Mouse (Mus musculus) spleen, adult 2 months (tissue): ENCODE measurements around the gene Tex14.

Experiments
- CTCF ChIP-seq: fragments of 200-500 bp; IDR thresholded peaks from 2 replicates; pipeline ENCODE4 v1.5.1; 2011; ENCODE audit warnings: mild to moderate bottlenecking, inconsistent platforms; ENCODE audit not compliant: insufficient read depth, insufficient read length, insufficient replicate concordance; ENCODE audit errors: extremely low read depth
- POLR2A ChIP-seq: fragments of 200-500 bp; IDR thresholded peaks from 2 replicates; pipeline ENCODE4 v1.6.1; 2011; ENCODE audit warnings: low read depth, low read length, inconsistent platforms

GRCm38 (mm10) chr11:87570743-87571142 lies 165.9 kb downstream of the Tex14 start:
- TF ChIP-seq CTCF (no peak), POLR2A (no peak)
